Mouse (Mus musculus) kidney, embryonic 16.5 days (tissue): ENCODE data around the gene Coa5. TPM values are rescaled to one million over a fixed set of nuclear protein-coding genes. Genes with fewer than 3 reads are reported as not detected.

ENCODE experiments used
- ATAC-seq: fragments of 200-750 bp; cut with Nextera tagmentation; 2 replicates; pipeline ENCODE4 v1.8.0; 2017; ENCODE audit warnings: moderate TSS enrichment; ENCODE audit not compliant: low FRiP score, low TSS enrichment
- H3K27ac ChIP-seq: fragments of 300-500 bp; sonication (generic); 2 replicates; pipeline ENCODE4 v1.5.1; 2014; ENCODE audit warnings: low read length
- H3K27me3 ChIP-seq: fragments of 300-500 bp; sonication (generic); 2 replicates; pipeline ENCODE4 v1.6.1; 2014; ENCODE audit warnings: low read length, control low read depth, mixed read lengths; ENCODE audit not compliant: insufficient read depth
- H3K36me3 ChIP-seq: fragments of 300-500 bp; sonication (generic); 2 replicates; pipeline ENCODE4 v1.6.1; 2014; ENCODE audit warnings: low read length, control low read depth, mixed read lengths; ENCODE audit not compliant: insufficient read depth
- H3K4me1 ChIP-seq: fragments of 300-500 bp; sonication (generic); 2 replicates; pipeline ENCODE4 v1.6.1; 2014; ENCODE audit warnings: low read length, control low read depth, mixed read lengths; ENCODE audit not compliant: insufficient read depth
- H3K4me2 ChIP-seq: fragments of 300-500 bp; sonication (generic); replicated peaks from 2 replicates; pipeline ENCODE4 v1.6.1; 2014; ENCODE audit warnings: low read depth, low read length
- H3K4me3 ChIP-seq: fragments of 300-500 bp; sonication (generic); 2 replicates; pipeline ENCODE4 v1.5.1; 2014; ENCODE audit warnings: mild to moderate bottlenecking, low read length
- H3K9ac ChIP-seq: fragments of 300-500 bp; sonication (generic); replicated peaks from 2 replicates; pipeline ENCODE4 v1.6.1; 2014; ENCODE audit warnings: low read length
- H3K9me3 ChIP-seq: fragments of 300-500 bp; sonication (generic); 2 replicates; pipeline ENCODE4 v1.6.1; 2016; ENCODE audit warnings: low read length, control low read depth
- WGBS: fragments of 180-500 bp; shearing (Covaris S2); extraction: QIAGEN DNeasy Blood & Tissue Kit; methylation state at CpG from one replicate; pipeline ENCODE4 v1.1.7; 2014; 5-methylcytosine and 5-hydroxymethylcytosine counted together
- polyA plus RNA-seq: library from polyadenylated mRNA; unstranded; fragments of >200 nt; fragmentation: Nextera tagmentation; extraction: Ambion mirVana; gene quantifications from 2 replicates; pipeline ENCODE4 v1.2.1, GENCODE M21; 2015

The Coa5 gene
- polyA plus RNA-seq, 1 experiment from 2014 or later, result 60.1 TPM

DNA sequence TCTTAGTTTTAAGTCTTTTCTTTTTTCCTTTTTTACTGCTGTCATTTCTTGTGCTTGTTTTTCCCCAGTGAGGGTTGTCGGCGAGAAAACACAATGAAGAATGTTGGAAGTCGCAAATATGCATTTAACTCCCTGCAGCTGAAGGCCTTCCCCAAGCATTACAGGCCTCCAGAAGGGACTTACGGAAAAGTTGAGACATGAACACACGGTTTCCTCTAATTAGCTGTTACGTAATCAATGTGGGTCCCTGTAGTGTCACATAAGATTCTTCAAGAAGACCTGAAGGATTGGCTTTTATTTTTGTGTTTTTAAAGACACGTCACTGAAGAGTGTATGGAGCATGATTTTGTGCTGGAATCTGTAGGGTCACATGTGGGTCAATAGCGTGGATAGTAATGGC lies 21.8 kb downstream of the Coa5 start:
- Histone ChIP-seq H3K4me3 (no peak overlapping the region), H3K4me2 (no peak overlapping the region), H3K9me3 (no peaks in the 10 kb centered on the region), H3K4me1 (no peaks in the 10 kb centered on the region), H3K27ac (no peak overlapping the region), H3K27me3 (no peaks in the 10 kb centered on the region), H3K9ac (no peak overlapping the region), H3K36me3 (no peaks in the 10 kb centered on the region)
- no peak for ATAC-seq
- WGBS, result 79% methylated on average over 8 of the region's 8 CpGs

GRCm38 (mm10) chr1:37407228-37407627 lies 22.7 kb downstream of the Coa5 start:
- Histone ChIP-seq H3K9me3 (no peaks in the 10 kb centered on the region), H3K27me3 (no peaks in the 10 kb centered on the region), H3K27ac (no peak overlapping the region), H3K9ac (no peak overlapping the region), H3K4me1 (no peaks in the 10 kb centered on the region), H3K4me3 (no peak overlapping the region), H3K36me3 (no peaks in the 10 kb centered on the region), H3K4me2 (no peak overlapping the region)
- 77% methylated on average over 8 of the region's 8 CpGs for WGBS
- ATAC-seq, result no peak

GRCm38 (mm10) chr1:37405137-37405536 lies 24.8 kb downstream of the Coa5 start:
- ATAC-seq, result no peak
- no peaks in the 10 kb centered on the region for H3K4me1 ChIP-seq
- no peaks in the 10 kb centered on the region for H3K36me3 ChIP-seq
- H3K4me3 ChIP-seq, result no peak overlapping the region
- H3K4me2 ChIP-seq, result no peak overlapping the region
- 80% methylated on average over 2 of the region's 2 CpGs for WGBS
- H3K27me3 ChIP-seq, result no peaks in the 10 kb centered on the region
- no peak overlapping the region for H3K9ac ChIP-seq
- no peak overlapping the region for H3K27ac ChIP-seq
- no peaks in the 10 kb centered on the region for H3K9me3 ChIP-seq

DNA sequence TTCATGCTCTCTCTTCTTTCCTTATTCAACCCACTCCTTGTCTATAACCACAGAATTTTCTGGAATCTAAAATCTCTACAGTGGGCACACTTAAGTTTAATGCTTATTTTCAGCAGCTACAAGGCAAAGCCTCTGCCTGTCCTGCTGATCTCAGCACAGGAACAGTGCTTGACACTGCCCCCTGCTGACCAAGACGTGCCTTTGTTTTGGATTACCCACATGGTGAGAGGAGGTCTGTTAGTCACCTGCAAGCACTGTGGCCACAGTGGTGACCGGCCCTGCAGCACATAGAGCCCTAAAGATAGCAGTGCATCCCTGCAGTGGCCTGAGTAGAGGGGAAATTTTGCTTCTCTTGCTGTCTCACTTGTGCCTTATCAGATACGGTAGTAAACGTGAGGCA lies 28.2 kb downstream of the Coa5 start:
- WGBS, result 61% methylated on average over 4 of the region's 4 CpGs
- Histone ChIP-seq H3K27ac (no peak overlapping the region), H3K4me3 (no peak overlapping the region), H3K9ac (no peak overlapping the region), H3K4me2 (no peak overlapping the region), H3K4me1 (peaks cover 12% of the 10 kb centered on the region), H3K9me3 (no peaks in the 10 kb centered on the region), H3K36me3 (no peaks in the 10 kb centered on the region), H3K27me3 (no peaks in the 10 kb centered on the region)
- ATAC-seq, result no peak

GRCm38 (mm10) chr1:37399734-37400133 lies 30.2 kb downstream of the Coa5 start:
- no peak overlapping the region for H3K9ac ChIP-seq
- H3K36me3 ChIP-seq, result no peaks in the 10 kb centered on the region
- 43% methylated on average over 8 of the region's 8 CpGs for WGBS
- ATAC-seq, result no peak; the same call in 1 of the 2 replicates
- H3K4me3 ChIP-seq, result no peak overlapping the region
- H3K27me3 ChIP-seq, result no peaks in the 10 kb centered on the region
- H3K9me3 ChIP-seq, result no peaks in the 10 kb centered on the region
- H3K4me1 ChIP-seq, result peaks cover 12% of the 10 kb centered on the region
- no peak overlapping the region for H3K4me2 ChIP-seq
- H3K27ac ChIP-seq, result no peak overlapping the region

GRCm38 (mm10) chr1:37398961-37399360 lies 30.9 kb downstream of the Coa5 start:
- Histone ChIP-seq H3K36me3 (no peaks in the 10 kb centered on the region), H3K4me1 (peaks cover 12% of the 10 kb centered on the region), H3K9ac (no peak overlapping the region), H3K27me3 (no peaks in the 10 kb centered on the region), H3K4me3 (no peak overlapping the region), H3K27ac (no peak overlapping the region), H3K4me2 (no peak overlapping the region), H3K9me3 (no peaks in the 10 kb centered on the region)
- WGBS, result 21% methylated on average over 3 of the region's 3 CpGs
- ATAC-seq, result peak; percentile 76

GRCm38 (mm10) chr1:37396481-37396880 lies 33.4 kb downstream of the Coa5 start:
- ATAC-seq, result no peak; the same call in 1 of the 2 replicates
- Histone ChIP-seq H3K9ac (no peak overlapping the region), H3K27me3 (no peaks in the 10 kb centered on the region), H3K4me2 (no peak overlapping the region), H3K4me3 (no peak overlapping the region), H3K36me3 (no peaks in the 10 kb centered on the region), H3K4me1 (peaks cover 12% of the 10 kb centered on the region), H3K9me3 (no peaks in the 10 kb centered on the region), H3K27ac (no peak overlapping the region)
- 74% methylated on average over 1 of the region's 1 CpGs for WGBS

DNA sequence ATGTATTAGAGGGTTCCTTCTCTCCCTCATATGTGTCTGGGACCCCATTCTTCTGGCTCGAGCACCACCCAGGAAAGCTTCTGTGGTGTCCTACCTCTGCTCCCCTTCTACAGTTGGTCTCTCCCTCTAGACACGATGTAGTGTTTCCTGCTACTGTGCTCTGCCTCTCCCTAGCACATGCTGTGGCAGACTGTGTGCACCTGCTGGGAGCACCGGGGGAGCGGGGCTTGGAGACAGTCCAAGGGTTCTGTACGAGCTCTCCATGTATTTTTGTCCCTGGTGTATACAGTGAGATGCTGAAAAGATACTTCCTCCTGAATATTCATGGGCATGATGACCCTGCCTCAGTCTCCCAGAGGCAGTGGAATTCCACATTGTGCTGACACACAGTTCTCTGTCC lies 36.7 kb downstream of the Coa5 start:
- Histone ChIP-seq H3K4me2 (no peak overlapping the region), H3K9ac (no peak overlapping the region), H3K36me3 (no peaks in the 10 kb centered on the region), H3K27me3 (no peaks in the 10 kb centered on the region), H3K9me3 (no peaks in the 10 kb centered on the region), H3K27ac (no peak overlapping the region), H3K4me1 (no peaks in the 10 kb centered on the region), H3K4me3 (no peak overlapping the region)
- ATAC-seq, result no peak
- WGBS, result 85% methylated on average over 5 of the region's 5 CpGs

DNA sequence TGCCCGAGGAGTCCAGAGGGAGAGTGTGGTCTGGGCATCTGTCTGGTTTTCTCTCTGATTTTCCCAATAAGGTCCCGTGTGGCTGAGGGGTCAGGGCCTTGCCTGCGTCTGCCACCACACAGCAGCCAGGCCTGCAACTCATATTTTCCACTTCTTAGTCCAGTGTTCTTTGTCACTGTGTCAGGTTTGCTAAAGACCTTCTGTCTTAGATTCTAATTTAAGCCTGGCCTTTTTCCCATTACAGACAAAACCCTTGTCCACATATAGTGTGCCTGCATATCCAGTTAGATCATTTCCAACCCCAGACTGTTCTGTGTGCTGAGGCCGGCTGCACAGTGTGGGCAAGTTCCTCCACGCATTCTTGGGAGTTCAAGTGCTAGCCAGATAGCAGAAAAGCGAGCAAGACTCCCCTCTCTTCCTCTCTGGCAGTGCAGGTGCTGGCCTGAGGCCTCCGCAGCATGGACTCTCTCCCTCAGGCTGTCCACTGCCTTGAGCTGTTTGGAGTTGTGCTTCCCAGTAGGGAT lies 43.4 kb downstream of the Coa5 start:
- H3K27me3 ChIP-seq, result no peaks in the 10 kb centered on the region
- H3K9me3 ChIP-seq, result no peaks in the 10 kb centered on the region
- H3K36me3 ChIP-seq, result no peaks in the 10 kb centered on the region
- no peak for ATAC-seq
- no peak overlapping the region for H3K4me2 ChIP-seq
- no peak overlapping the region for H3K9ac ChIP-seq
- 84% methylated on average over 7 of the region's 7 CpGs for WGBS
- no peak overlapping the region for H3K27ac ChIP-seq
- H3K4me1 ChIP-seq, result peaks cover 4% of the 10 kb centered on the region; the same call in 1 of the 2 replicates
- H3K4me3 ChIP-seq, result no peak overlapping the region

DNA sequence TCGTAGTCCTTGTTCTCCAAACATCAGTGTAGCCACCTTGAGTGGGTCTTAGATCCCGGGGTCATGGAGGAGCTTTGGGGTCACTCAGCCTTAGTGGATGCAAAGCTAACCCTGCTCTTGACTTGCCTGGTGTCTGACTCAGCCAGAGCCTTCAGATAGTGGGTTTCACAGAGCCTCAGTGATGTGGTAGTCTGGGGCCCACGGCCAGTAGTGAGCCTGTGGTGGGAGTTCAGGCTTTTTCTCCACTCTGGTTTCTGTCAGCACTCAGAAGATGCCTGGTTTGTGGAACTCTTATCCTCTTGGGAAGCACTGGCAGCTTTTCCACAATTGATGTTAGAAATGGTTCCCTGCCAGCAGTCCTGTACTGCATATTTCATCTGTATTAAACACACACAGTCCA lies 45.6 kb downstream of the Coa5 start:
- H3K27me3 ChIP-seq, result no peaks in the 10 kb centered on the region
- H3K27ac ChIP-seq, result no peak overlapping the region
- no peak overlapping the region for H3K4me2 ChIP-seq
- no peak overlapping the region for H3K9ac ChIP-seq
- 89% methylated on average over 3 of the region's 3 CpGs for WGBS
- no peak overlapping the region for H3K4me3 ChIP-seq
- no peak for ATAC-seq
- H3K4me1 ChIP-seq, result peaks cover 4% of the 10 kb centered on the region; the same call in 1 of the 2 replicates
- no peaks in the 10 kb centered on the region for H3K9me3 ChIP-seq
- H3K36me3 ChIP-seq, result peaks cover 4% of the 10 kb centered on the region; the same call in 1 of the 2 replicates
